Mouse (Mus musculus) megakaryocyte, embryonic 14.5 days (primary cell): Measurements from ENCODE around the gene Frmd4b.

Experiments
- FLI1 ChIP-seq: IDR thresholded peaks from 2 replicates; pipeline ENCODE4 v1.6.1; 2012; ENCODE audit warnings: low read length, inconsistent platforms, mixed read lengths
- GATA1 ChIP-seq: IDR thresholded peaks from 3 replicates; pipeline ENCODE4 v1.6.1; 2012; ENCODE audit warnings: mixed read lengths, low read length, inconsistent platforms, borderline replicate concordance

- TF ChIP-seq GATA1 (no peak), FLI1 (no peak)
These were observed 27.8 kb downstream of the Frmd4b start for GRCm38 (mm10) chr6:97589581-97589980.
